Mouse (Mus musculus): ENCODE results near the gene Zbtb22. TPM values are rescaled to one million over a fixed set of nuclear protein-coding genes. Genes with fewer than 3 reads are reported as not detected.
A peak's percentile ranks its signal among the peaks of the same experiment; 100 is the strongest.

Zbtb22 gene
- polyA plus RNA-seq, 1 experiment from 2014 or later: 17.0 TPM

DNA sequence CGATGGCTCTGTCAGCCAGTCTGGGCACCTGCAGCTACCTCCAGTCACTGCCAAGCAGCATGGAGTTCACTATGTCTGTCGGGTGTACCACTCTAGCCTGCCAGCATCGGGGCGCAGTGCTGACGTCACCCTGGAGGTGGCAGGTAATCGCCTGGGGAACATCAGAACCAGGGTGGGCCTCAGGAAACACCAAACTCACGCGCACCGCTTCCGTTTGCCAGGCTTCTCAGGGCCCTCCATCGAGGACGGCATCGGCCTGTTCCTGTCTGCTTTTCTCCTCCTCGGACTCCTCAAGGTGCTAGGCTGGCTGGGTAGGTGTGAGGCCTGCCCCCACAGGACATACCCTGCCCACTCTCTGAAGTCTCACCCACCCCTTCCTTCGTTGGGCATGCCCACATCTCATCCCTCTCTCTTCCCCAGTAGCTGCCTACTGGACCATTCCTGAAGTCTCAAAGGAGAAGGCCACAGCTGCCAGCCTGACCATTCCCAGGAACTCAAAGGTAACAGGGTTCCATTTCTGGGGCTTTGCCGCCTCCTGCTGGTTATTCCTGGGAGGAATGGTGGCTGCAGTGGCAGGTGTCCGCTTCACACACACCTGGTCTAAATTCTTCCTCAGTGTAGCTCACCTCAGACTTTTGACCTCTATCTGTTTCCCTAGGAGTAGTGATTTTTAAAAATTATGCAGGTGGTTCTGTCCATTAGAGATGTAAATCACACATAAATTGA is 10.7 kb downstream of the Zbtb22 start:
- H3K4me1 ChIP-seq (replicated peaks): peaks cover 19% of the 10 kb centered on the region
- 77% methylated on average over 17 of the region's 17 CpGs for WGBS

GRCm38 (mm10) chr17:33928251-33928947 is 12.7 kb downstream of the Zbtb22 start:
- peaks cover 38% of the 10 kb centered on the region for H3K36me3 ChIP-seq
- H3K4me1 ChIP-seq (replicated peaks): peaks cover 21% of the 10 kb centered on the region
- H3K9ac ChIP-seq: peak overlapping the region; percentile 95
- peak overlapping the region; percentile 77 for H3K4me3 ChIP-seq
- no peak for ATAC-seq (ENCODE audit: insufficient number of reproducible peaks, low FRiP score)
- WGBS: 56% methylated on average over 21 of the region's 21 CpGs
- H3K27me3 ChIP-seq (replicated peaks): no peaks in the 10 kb centered on the region
- H3K9me3 ChIP-seq (replicated peaks): no peaks in the 10 kb centered on the region
- no peak overlapping the region for H3K27ac ChIP-seq (ENCODE audit: poor library complexity, severe bottlenecking)
- H3K4me2 ChIP-seq: peak overlapping the region; percentile 95

More for the DNA sequence above, 10.7 kb downstream of the Zbtb22 start:
- H3K4me3 ChIP-seq: no peak overlapping the region
- peaks cover 23% of the 10 kb centered on the region; the same call in 1 of the 2 replicates for H3K36me3 ChIP-seq
- no peaks in the 10 kb centered on the region for H3K9me3 ChIP-seq (replicated peaks)
- no peak overlapping the region for H3K4me2 ChIP-seq
- H3K27ac ChIP-seq (ENCODE audit: poor library complexity, severe bottlenecking): no peak overlapping the region
- H3K27me3 ChIP-seq (replicated peaks): no peaks in the 10 kb centered on the region
- ATAC-seq (ENCODE audit: insufficient number of reproducible peaks, low FRiP score): no peak
- H3K9ac ChIP-seq: no peak overlapping the region

DNA sequence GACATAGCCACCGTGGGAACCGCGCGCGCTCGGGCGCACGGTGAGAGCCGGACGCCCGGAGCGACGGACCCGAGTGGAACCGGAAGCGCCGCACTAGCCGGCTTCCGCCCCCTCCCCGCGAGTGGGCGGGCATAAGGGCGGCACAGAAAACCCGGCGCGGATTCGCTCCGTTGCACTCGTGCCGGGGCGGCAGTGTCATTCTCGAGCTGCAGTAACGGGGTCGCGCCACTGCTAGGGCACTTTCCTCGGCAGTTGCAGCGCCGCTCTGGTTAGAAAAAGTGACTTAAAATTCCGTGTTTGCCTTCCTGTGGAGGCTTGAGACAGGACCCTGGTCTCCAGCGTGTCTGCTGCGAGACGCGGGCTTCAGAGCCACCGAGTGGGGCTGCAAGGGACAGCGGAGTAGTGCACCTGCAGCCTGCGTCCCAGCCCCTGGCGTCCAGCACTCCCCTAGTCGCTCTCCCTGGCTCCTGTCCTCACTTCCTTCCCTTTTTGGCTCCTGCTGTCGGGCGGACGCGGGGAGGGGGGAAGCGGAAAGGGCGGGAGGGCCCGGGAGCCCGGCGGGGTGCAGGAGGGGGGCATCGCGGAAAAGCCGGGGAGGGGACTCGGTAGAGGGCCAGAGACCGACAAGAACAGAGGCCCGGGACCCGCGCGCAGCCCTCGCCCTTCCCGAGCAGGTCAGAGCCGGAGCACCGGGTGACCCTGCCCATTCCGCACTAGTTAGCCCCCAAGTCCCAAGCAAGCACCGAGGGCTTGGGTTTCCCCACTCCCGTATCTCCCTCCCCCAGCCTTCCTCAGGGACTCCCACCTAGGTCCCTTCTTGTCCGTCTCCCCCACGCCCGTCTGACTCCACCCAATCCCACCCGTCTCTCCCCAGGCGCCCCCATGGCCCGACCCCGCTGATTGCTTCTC is 13.9 kb downstream of the Zbtb22 start, which contains the start of gene Rgl2:
TSS of gene Rgl2 (plus strand) at position 173 of the 909 bp plus-strand sequence.
- H3K9ac ChIP-seq: peak within 1 kb of the TSS; percentile 95
- peak within 1 kb of the TSS; percentile 99 for H3K27ac ChIP-seq (ENCODE audit: poor library complexity, severe bottlenecking)
- under 1% methylated on average over 70 of the region's 80 CpGs for WGBS
- H3K9me3 ChIP-seq (replicated peaks): no peaks in the 10 kb centered on the region
- peak within 1 kb of the TSS; percentile 77 for H3K4me3 ChIP-seq
- H3K36me3 ChIP-seq: peaks cover 51% of the 10 kb centered on the region
- H3K4me1 ChIP-seq (replicated peaks): peaks cover 21% of the 10 kb centered on the region
- peak within 1 kb of the TSS; percentile 95 for H3K4me2 ChIP-seq
- H3K27me3 ChIP-seq (replicated peaks): no peaks in the 10 kb centered on the region
- peak; percentile 82 for ATAC-seq (ENCODE audit: insufficient number of reproducible peaks, low FRiP score)

- Histone ChIP-seq H3K4me2 (peak overlapping the region; percentile 95), H3K36me3 (peaks cover 52% of the 10 kb centered on the region), H3K4me1 (replicated peaks) (peaks cover 21% of the 10 kb centered on the region), H3K27me3 (replicated peaks) (no peaks in the 10 kb centered on the region), H3K9ac (peak overlapping the region; percentile 95), H3K27ac (ENCODE audit: poor library complexity, severe bottlenecking) (peak overlapping the region; percentile 99), H3K4me3 (peak overlapping the region; percentile 77), H3K9me3 (replicated peaks) (no peaks in the 10 kb centered on the region)
- peak; percentile 9; the same call in 1 of the 2 replicates for ATAC-seq (ENCODE audit: insufficient number of reproducible peaks, low FRiP score)
- 1% methylated on average over 45 of the region's 45 CpGs for WGBS
These were observed 14.8 kb downstream of the Zbtb22 start for GRCm38 (mm10) chr17:33930280-33931158.

DNA sequence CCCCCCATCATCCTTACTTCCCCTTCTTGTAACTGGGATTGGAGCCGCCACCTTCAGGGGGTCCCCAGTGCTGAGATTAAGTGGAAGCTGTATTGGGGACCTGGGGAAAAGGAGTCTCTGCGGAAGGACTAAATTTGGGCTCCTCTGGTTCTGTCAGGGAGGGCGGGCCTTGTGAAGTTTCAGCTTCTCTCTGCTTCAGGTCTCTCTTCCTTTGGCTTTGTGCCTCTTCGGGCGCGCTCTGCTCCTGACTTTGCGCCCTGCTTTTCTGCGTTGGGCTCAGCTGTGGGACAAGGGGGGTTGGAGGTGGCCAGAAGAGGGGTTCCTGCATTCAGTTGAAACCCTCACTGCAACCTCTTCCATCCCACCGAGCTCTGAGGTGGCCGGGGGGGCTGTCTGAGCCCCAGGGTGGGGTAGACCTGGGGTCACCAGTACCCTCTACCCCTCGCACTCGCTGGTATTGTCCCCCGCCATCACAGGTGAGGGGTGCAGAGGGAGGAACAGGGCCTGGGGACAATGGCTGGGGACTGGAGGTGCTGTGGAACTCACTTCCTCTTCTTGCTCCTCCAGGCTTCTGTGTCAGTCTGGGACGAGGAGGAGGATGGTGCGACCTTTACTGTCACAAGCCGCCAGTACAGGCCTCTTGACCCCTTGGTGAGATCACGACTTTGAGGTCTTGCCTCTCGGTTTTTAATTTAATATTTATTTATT is 15.6 kb downstream of the Zbtb22 start:
- Histone ChIP-seq H3K9ac (peak overlapping the region; percentile 95), H3K4me2 (peak overlapping the region; percentile 95), H3K27me3 (replicated peaks) (no peaks in the 10 kb centered on the region), H3K9me3 (replicated peaks) (no peaks in the 10 kb centered on the region), H3K4me1 (replicated peaks) (peaks cover 21% of the 10 kb centered on the region), H3K27ac (ENCODE audit: poor library complexity, severe bottlenecking) (no peak overlapping the region), H3K4me3 (peak overlapping the region; percentile 77), H3K36me3 (peaks cover 54% of the 10 kb centered on the region)
- WGBS: 34% methylated on average over 18 of the region's 18 CpGs
- ATAC-seq (ENCODE audit: insufficient number of reproducible peaks, low FRiP score): no peak

GRCm38 (mm10) chr17:33931947-33932346 is 16.2 kb downstream of the Zbtb22 start:
- Histone ChIP-seq H3K9ac (no peak overlapping the region), H3K27me3 (replicated peaks) (no peaks in the 10 kb centered on the region), H3K4me1 (replicated peaks) (peaks cover 21% of the 10 kb centered on the region), H3K4me2 (no peak overlapping the region), H3K4me3 (no peak overlapping the region), H3K27ac (ENCODE audit: poor library complexity, severe bottlenecking) (no peak overlapping the region), H3K9me3 (replicated peaks) (no peaks in the 10 kb centered on the region), H3K36me3 (peaks cover 54% of the 10 kb centered on the region)
- 90% methylated on average over 11 of the region's 11 CpGs for WGBS
- no peak for ATAC-seq (ENCODE audit: insufficient number of reproducible peaks, low FRiP score)

DNA sequence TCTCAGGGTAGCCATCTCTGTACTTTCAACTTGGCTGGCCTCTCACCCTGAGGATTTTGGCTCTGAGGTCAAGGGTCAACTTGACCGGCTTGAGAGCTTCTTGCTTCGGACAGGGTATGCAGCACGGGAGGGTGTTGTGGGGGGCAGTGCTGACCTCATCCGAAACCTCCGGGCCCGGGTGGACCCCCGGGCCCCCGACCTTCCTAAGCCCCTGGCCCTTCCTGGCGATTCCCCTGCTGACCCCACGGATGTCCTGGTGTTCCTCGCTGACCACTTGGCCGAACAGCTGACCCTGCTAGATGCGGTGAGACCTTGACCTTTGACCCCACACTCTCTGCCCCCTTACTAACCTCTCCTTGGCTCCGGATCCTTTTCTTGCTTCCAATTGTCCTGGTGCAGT is 16.7 kb downstream of the Zbtb22 start:
- no peak overlapping the region for H3K4me2 ChIP-seq
- H3K36me3 ChIP-seq: peaks cover 54% of the 10 kb centered on the region
- 91% methylated on average over 14 of the region's 14 CpGs for WGBS
- H3K9ac ChIP-seq: no peak overlapping the region
- H3K9me3 ChIP-seq (replicated peaks): no peaks in the 10 kb centered on the region
- H3K4me3 ChIP-seq: no peak overlapping the region
- no peak for ATAC-seq (ENCODE audit: insufficient number of reproducible peaks, low FRiP score)
- H3K4me1 ChIP-seq (replicated peaks): peaks cover 21% of the 10 kb centered on the region
- no peak overlapping the region for H3K27ac ChIP-seq (ENCODE audit: poor library complexity, severe bottlenecking)
- no peaks in the 10 kb centered on the region for H3K27me3 ChIP-seq (replicated peaks)

- no peaks in the 10 kb centered on the region for H3K9me3 ChIP-seq (replicated peaks)
- no peak overlapping the region for H3K9ac ChIP-seq
- 93% methylated on average over 15 of the region's 15 CpGs for WGBS
- no peak overlapping the region for H3K4me2 ChIP-seq
- no peak for ATAC-seq (ENCODE audit: insufficient number of reproducible peaks, low FRiP score)
- no peak overlapping the region for H3K27ac ChIP-seq (ENCODE audit: poor library complexity, severe bottlenecking)
- no peak overlapping the region for H3K4me3 ChIP-seq
- H3K36me3 ChIP-seq: peaks cover 57% of the 10 kb centered on the region
- no peaks in the 10 kb centered on the region for H3K27me3 ChIP-seq (replicated peaks)
- peaks cover 18% of the 10 kb centered on the region for H3K4me1 ChIP-seq (replicated peaks)
These were observed 17.3 kb downstream of the Zbtb22 start for GRCm38 (mm10) chr17:33932970-33933369.

GRCm38 (mm10) chr17:33935422-33936055 is 19.8 kb downstream of the Zbtb22 start:
- no peaks in the 10 kb centered on the region for H3K27me3 ChIP-seq (replicated peaks)
- no peak for ATAC-seq (ENCODE audit: insufficient number of reproducible peaks, low FRiP score)
- peaks cover 66% of the 10 kb centered on the region for H3K36me3 ChIP-seq
- no peak overlapping the region for H3K27ac ChIP-seq (ENCODE audit: poor library complexity, severe bottlenecking)
- H3K4me2 ChIP-seq: no peak overlapping the region
- H3K9me3 ChIP-seq (replicated peaks): no peaks in the 10 kb centered on the region
- WGBS: 83% methylated on average over 21 of the region's 21 CpGs
- peaks cover 21% of the 10 kb centered on the region for H3K4me1 ChIP-seq (replicated peaks)
- no peak overlapping the region for H3K9ac ChIP-seq
- no peak overlapping the region for H3K4me3 ChIP-seq

All from heart, embryonic 12.5 days (tissue).